Mouse (Mus musculus) myocyte (in vitro differentiated cells): Measurements from ENCODE around the gene Lrp5. TPM values are rescaled to one million over a fixed set of nuclear protein-coding genes. Genes with fewer than 3 reads are reported as not detected.

Source experiments
- H3K27me3 ChIP-seq: one replicate; pipeline ENCODE4 v1.6.1; 2011; ENCODE audit not compliant: control insufficient read depth, insufficient read depth, insufficient read length
- H3K36me3 ChIP-seq: one replicate; pipeline ENCODE4 v1.6.1; 2011; ENCODE audit not compliant: control insufficient read depth, insufficient read depth
- H3K4me2 ChIP-seq: one replicate; pipeline ENCODE4 v1.6.1; 2011; ENCODE audit warnings: low read depth, control low read depth
- H3K4me3 ChIP-seq: one replicate; pipeline ENCODE4 v1.5.1; 2011; ENCODE audit warnings: mild to moderate bottlenecking, control low read depth, moderate library complexity
- H3K79me2 ChIP-seq: one replicate; pipeline ENCODE4 v1.6.1; 2011; ENCODE audit not compliant: control insufficient read depth, insufficient read depth
- H3ac ChIP-seq: one replicate; pipeline ENCODE4 v1.6.1; 2011; ENCODE audit not compliant: control insufficient read depth, insufficient read length
- CEBPB ChIP-seq: IDR thresholded peaks from 2 replicates; pipeline ENCODE4 v1.6.1; 2011; ENCODE audit warnings: mild to moderate bottlenecking, moderate library complexity; ENCODE audit not compliant: poor library complexity, insufficient read depth, severe bottlenecking
- E2F4 ChIP-seq: IDR thresholded peaks from one replicate; pipeline ENCODE4 v1.6.1; 2011; ENCODE audit warnings: mild to moderate bottlenecking, control low read depth, moderate library complexity; ENCODE audit not compliant: insufficient read depth
- MAX ChIP-seq: IDR thresholded peaks from one replicate; pipeline ENCODE4 v1.6.1; 2011; ENCODE audit warnings: low read depth, mild to moderate bottlenecking, control low read depth
- MYOD1 ChIP-seq, 3 experiments: IDR thresholded peaks; one replicate each; pipeline ENCODE4 v1.6.1; 2011; ENCODE audit warnings: control low read depth in 2 of 3, low read depth in 2 of 3, mild to moderate bottlenecking in 2 of 3, moderate library complexity in 1 of 3; ENCODE audit not compliant: insufficient read length in 2 of 3, control insufficient read depth in 1 of 3
- MYOG ChIP-seq, 3 experiments: IDR thresholded peaks; one replicate each; pipeline ENCODE4 v1.6.1; 2011; ENCODE audit warnings: control low read depth in 2 of 3, low read depth in 2 of 3, mild to moderate bottlenecking in 2 of 3; ENCODE audit not compliant: insufficient read length in 2 of 3, control insufficient read depth in 1 of 3, insufficient read depth in 1 of 3
- POLR2A ChIP-seq: IDR thresholded peaks from one replicate; pipeline ENCODE4 v1.6.1; 2011; ENCODE audit warnings: low read depth, mild to moderate bottlenecking, control low read depth, moderate library complexity; ENCODE audit not compliant: insufficient read length
- POLR2AphosphoS2 ChIP-seq: IDR thresholded peaks from one replicate; pipeline ENCODE4 v1.6.1; 2011; ENCODE audit warnings: low read depth, control low read depth; ENCODE audit not compliant: insufficient read length
- REST ChIP-seq: IDR thresholded peaks from one replicate; pipeline ENCODE4 v1.6.1; 2011; ENCODE audit warnings: mild to moderate bottlenecking, control low read depth, moderate library complexity; ENCODE audit not compliant: insufficient read depth, insufficient read length
- SRF ChIP-seq: IDR thresholded peaks from one replicate; pipeline ENCODE4 v1.6.1; 2011; ENCODE audit warnings: low read depth; ENCODE audit not compliant: control insufficient read depth, insufficient read length
- TCF12 ChIP-seq: IDR thresholded peaks from one replicate; pipeline ENCODE4 v1.6.1; 2011; ENCODE audit warnings: mild to moderate bottlenecking, control low read depth; ENCODE audit not compliant: poor library complexity, insufficient read depth, severe bottlenecking
- TCF3 ChIP-seq: IDR thresholded peaks from one replicate; pipeline ENCODE4 v1.6.1; 2011; ENCODE audit warnings: low read depth, control low read depth; ENCODE audit not compliant: insufficient read length
- USF1 ChIP-seq: IDR thresholded peaks from one replicate; pipeline ENCODE4 v1.6.1; 2011; ENCODE audit warnings: low read depth, mild to moderate bottlenecking, control low read depth, moderate library complexity
- polyA plus RNA-seq: library from polyadenylated mRNA; unstranded; fragments of >200 nt; fragmentation: generic; extraction: Trizol; gene quantifications from one replicate; pipeline ENCODE4 v1.2.1, GENCODE M21; 2012; ENCODE audit warnings: missing spikeins

Gene Lrp5
- polyA plus RNA-seq, 1 experiment = 42.5 TPM

GRCm38 (mm10) chr19:3698035-3698434, 11.7 kb upstream of the Lrp5 start:
- no peaks in the 10 kb centered on the region for H3K79me2 ChIP-seq
- no peaks in the 10 kb centered on the region for H3K27me3 ChIP-seq
- H3K36me3 ChIP-seq = no peaks in the 10 kb centered on the region
- TF ChIP-seq E2F4 = no peak
- TF ChIP-seq POLR2AphosphoS2 = no peak
- no peak for TF ChIP-seq USF1
- TF ChIP-seq POLR2A = no peak
- no peak for TF ChIP-seq TCF12
- no peak for TF ChIP-seq CEBPB
- no peak for TF ChIP-seq MAX
- TF ChIP-seq SRF = no peak
- no peak for TF ChIP-seq MYOG (IDR thresholded peaks at IDR 0.05; ENCODE audit: control insufficient read depth in 1 of 3, insufficient read depth in 1 of 3, insufficient read length in 2 of 3, low read depth in 2 of 3)
- H3K4me2 ChIP-seq = no peak overlapping the region
- no peak overlapping the region for H3K4me3 ChIP-seq
- no peak overlapping the region for H3ac ChIP-seq

GRCm38 (mm10) chr19:3695976-3696375, 9.6 kb upstream of the Lrp5 start:
- no peaks in the 10 kb centered on the region for H3K79me2 ChIP-seq
- no peaks in the 10 kb centered on the region for H3K36me3 ChIP-seq
- no peak overlapping the region for H3ac ChIP-seq
- H3K4me2 ChIP-seq = no peak overlapping the region
- no peak overlapping the region for H3K4me3 ChIP-seq
- TF ChIP-seq USF1 (no peak), POLR2A (no peak), MYOG (IDR thresholded peaks at IDR 0.05; ENCODE audit: control insufficient read depth in 1 of 3, insufficient read depth in 1 of 3, insufficient read length in 2 of 3, low read depth in 2 of 3) (no peak), TCF12 (no peak), SRF (no peak), CEBPB (no peak), E2F4 (no peak), TCF3 (no peak), REST (no peak), MAX (no peak), POLR2AphosphoS2 (no peak)
- H3K27me3 ChIP-seq = no peaks in the 10 kb centered on the region

GRCm38 (mm10) chr19:3695471-3695870, 9.1 kb upstream of the Lrp5 start:
- H3ac ChIP-seq = no peak overlapping the region
- H3K4me2 ChIP-seq = no peak overlapping the region
- no peaks in the 10 kb centered on the region for H3K27me3 ChIP-seq
- TF ChIP-seq TCF3 (no peak), POLR2AphosphoS2 (no peak), MYOG (IDR thresholded peaks at IDR 0.05; ENCODE audit: control insufficient read depth in 1 of 3, insufficient read depth in 1 of 3, insufficient read length in 2 of 3, low read depth in 2 of 3) (no peak), SRF (no peak), E2F4 (no peak), TCF12 (no peak), POLR2A (no peak), REST (no peak), USF1 (no peak), CEBPB (no peak), MYOD1 (IDR thresholded peaks at IDR 0.05; ENCODE audit: control insufficient read depth in 1 of 3, insufficient read length in 2 of 3, low read depth in 2 of 3) (no peak), MAX (no peak)
- H3K36me3 ChIP-seq = no peaks in the 10 kb centered on the region
- no peaks in the 10 kb centered on the region for H3K79me2 ChIP-seq
- H3K4me3 ChIP-seq = no peak overlapping the region

- Histone ChIP-seq H3K4me2 (no peak overlapping the region), H3K79me2 (no peaks in the 10 kb centered on the region), H3K27me3 (no peaks in the 10 kb centered on the region), H3ac (no peak overlapping the region), H3K4me3 (no peak overlapping the region), H3K36me3 (no peaks in the 10 kb centered on the region)
- TF ChIP-seq USF1 = no peak
- no peak for TF ChIP-seq TCF12
- no peak for TF ChIP-seq POLR2A
- TF ChIP-seq CEBPB = no peak
- no peak for TF ChIP-seq MYOD1 (IDR thresholded peaks at IDR 0.05; ENCODE audit: control insufficient read depth in 1 of 3, insufficient read length in 2 of 3, low read depth in 2 of 3)
- no peak for TF ChIP-seq MYOG (IDR thresholded peaks at IDR 0.05; ENCODE audit: control insufficient read depth in 1 of 3, insufficient read depth in 1 of 3, insufficient read length in 2 of 3, low read depth in 2 of 3)
- no peak for TF ChIP-seq MAX
- TF ChIP-seq E2F4 = no peak
- no peak for TF ChIP-seq TCF3
- no peak for TF ChIP-seq REST
- TF ChIP-seq POLR2AphosphoS2 = no peak
- no peak for TF ChIP-seq SRF
Measured at GRCm38 (mm10) chr19:3695006-3695405, 8.6 kb upstream of the Lrp5 start.

GRCm38 (mm10) chr19:3694476-3694875, 8.1 kb upstream of the Lrp5 start:
- H3K27me3 ChIP-seq = no peaks in the 10 kb centered on the region
- no peak overlapping the region for H3K4me2 ChIP-seq
- H3K4me3 ChIP-seq = no peak overlapping the region

More at GRCm38 (mm10) chr19:3694476-3694875, 8.1 kb upstream of the Lrp5 start:
- no peaks in the 10 kb centered on the region for H3K79me2 ChIP-seq
- no peak overlapping the region for H3ac ChIP-seq
- TF ChIP-seq TCF3 (no peak), SRF (no peak), MYOD1 (IDR thresholded peaks at IDR 0.05; ENCODE audit: control insufficient read depth in 1 of 3, insufficient read length in 2 of 3, low read depth in 2 of 3) (peak in 2 of 3 experiments; percentile 70 to 80)
- no peaks in the 10 kb centered on the region for H3K36me3 ChIP-seq
